In the genomic region with DNA sequence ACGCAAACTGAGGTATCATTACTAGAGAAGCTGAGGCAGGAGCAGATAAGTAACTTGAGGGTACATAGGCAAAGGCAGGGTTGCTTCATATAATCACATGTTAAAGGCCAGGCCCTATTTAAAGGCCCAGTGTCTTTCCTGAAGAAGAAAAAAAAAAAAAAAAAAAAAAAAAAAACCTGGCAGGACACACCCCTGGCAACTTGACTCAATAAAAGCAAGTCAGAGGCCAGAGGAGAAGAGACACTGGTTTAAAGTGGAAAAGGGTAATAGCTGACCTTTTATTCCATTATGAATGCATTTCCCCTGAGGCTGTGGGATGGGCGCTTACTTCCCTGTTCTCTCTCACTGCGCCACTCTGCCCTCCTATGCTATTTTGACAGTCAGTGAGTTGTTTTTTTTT, we compare ENCODE assay signal across 23 mouse cellular contexts.
A peak's percentile ranks its signal among the peaks of the same experiment; 100 is the strongest.
DNase-seq lines count a peak whose midpoint lies in the region; ATAC-seq and TF ChIP-seq lines count a peak whose summit lies in the region.
"Had no signal": no experiment of that assay in that cellular context is flagged by ENCODE, and none has a peak within 500 bp of the region (broad histone marks: within the 10 kb centered on the region; RNA-seq: fewer than 3 reads in every experiment).

No protein-coding gene starts in this region.

- dilution Hi-C loops in CH12.LX (cut with MboI; ENCODE audit: extremely low pct_ligation_motif_present, extremely low pct_unique_long_range_greater_than_20kb, low sequenced_read_pairs): no loop called here

- H3K4me3 ChIP-seq in kidney, adult 2 months (ENCODE audit: insufficient read depth, low read depth, low read length): no peak overlapping the region
- no peak overlapping the region for H3K4me3 ChIP-seq in CH12.LX (replicated peaks in 1 of 3; ENCODE audit: low read depth in 2 of 3, low read length in 2 of 3, poor library complexity in 1 of 3)
- no peak overlapping the region for H3K4me3 ChIP-seq in bone marrow macrophage, adult 2 months (ENCODE audit: insufficient read depth, low read length)
- no peak overlapping the region for H3K4me3 ChIP-seq in liver, postnatal 0 days (ENCODE audit: low read depth, low read length)
- H3K4me3 ChIP-seq: liver, embryonic 13.5 days; midbrain, embryonic 15.5 days had no signal

- no peak overlapping the region for H3K4me2 ChIP-seq in CH12.LX (ENCODE audit: insufficient read depth, low read depth, poor library complexity, severe bottlenecking)
- no peak overlapping the region for H3K4me2 ChIP-seq in liver, postnatal 0 days (ENCODE audit: low read depth, low read length)

- in situ Hi-C loops in CH12.LX (cut with MboI; ENCODE audit: low pct_ligation_motif_present, low pct_unique_long_range_greater_than_20kb, low sequenced_read_pairs): no loop called here

- TF ChIP-seq RAD21 in CH12.LX (IDR thresholded peaks at IDR 0.05; ENCODE audit: low read depth, low read length): no peak

- 57% methylated on average over 3 of the region's 3 CpGs for WGBS in kidney, adult 2 months
- 76% methylated on average over 3 of the region's 3 CpGs for WGBS in liver, postnatal 0 days (ENCODE audit: insufficient replicate concordance)

- no peak overlapping the region for H3K27ac ChIP-seq in kidney, adult 2 months (ENCODE audit: insufficient read depth, low read depth, low read length)
- no peak overlapping the region for H3K27ac ChIP-seq in CH12.LX (ENCODE audit: insufficient read depth, low read depth)
- peak overlapping the region; percentile 69 for H3K27ac ChIP-seq in bone marrow macrophage, adult 2 months (ENCODE audit: insufficient read depth, low read depth, low read length)
- no peak overlapping the region for H3K27ac ChIP-seq in liver, postnatal 0 days (ENCODE audit: low read depth)
- H3K27ac ChIP-seq: embryonic facial prominence, embryonic 13.5 days; hindbrain, embryonic 13.5 days; liver, embryonic 13.5 days; midbrain, embryonic 15.5 days had no signal

- H3K9ac ChIP-seq in CH12.LX (ENCODE audit: insufficient read depth, low read depth): no peak overlapping the region
- H3K9ac ChIP-seq in liver, postnatal 0 days (replicated peaks): no peak overlapping the region
- H3K9ac ChIP-seq: embryonic facial prominence, embryonic 13.5 days; hindbrain, embryonic 13.5 days; liver, embryonic 13.5 days; midbrain, embryonic 15.5 days had no signal

- H3K4me1 ChIP-seq in kidney, adult 2 months (ENCODE audit: control insufficient read depth, insufficient read depth, low read length): peaks cover 10% of the 10 kb centered on the region
- H3K4me1 ChIP-seq in CH12.LX (ENCODE audit: control insufficient read depth in 1 of 2, insufficient read depth in 2 of 2): peaks cover 4 to 36% of the 10 kb centered on the region in 2 experiments; a peak in 3 of 4 replicates
- H3K4me1 ChIP-seq in bone marrow macrophage, adult 2 months (ENCODE audit: control insufficient read depth, insufficient read depth, low read length): peaks cover 18% of the 10 kb centered on the region
- peaks cover 11% of the 10 kb centered on the region; the same call in 1 of the 2 replicates for H3K4me1 ChIP-seq in liver, postnatal 0 days (ENCODE audit: insufficient read depth)

- no peak for TF ChIP-seq CTCF in kidney, adult 2 months (conservative IDR thresholded peaks at IDR 0.05; ENCODE audit: insufficient read depth, insufficient read length, low read depth, low read length)
- TF ChIP-seq CTCF in CH12.LX (conservative IDR thresholded peaks at IDR 0.05 in 1 of 2, IDR thresholded peaks at IDR 0.05 in 1 of 2; ENCODE audit: low read depth in 2 of 2, low read length in 2 of 2): no peak
- TF ChIP-seq CTCF in bone marrow macrophage, adult 2 months (IDR thresholded peaks at IDR 0.05; ENCODE audit: low read depth, low read length): no peak
- TF ChIP-seq CTCF in liver, postnatal 0 days (IDR thresholded peaks at IDR 0.05; ENCODE audit: low read depth): no peak

- peak; percentile 40 for ATAC-seq in liver, postnatal 0 days
- ATAC-seq: midbrain, embryonic 15.5 days had no signal

- no peaks in the 10 kb centered on the region for H3K36me3 ChIP-seq in kidney, adult 2 months (ENCODE audit: control insufficient read depth, insufficient read depth, low read length)
- H3K36me3 ChIP-seq in CH12.LX (replicated peaks in 1 of 2; ENCODE audit: control insufficient read depth in 1 of 2, insufficient read depth in 1 of 2, low read length in 1 of 2): peaks cover 21 to 53% of the 10 kb centered on the region in 2 experiments
- no peaks in the 10 kb centered on the region for H3K36me3 ChIP-seq in liver, postnatal 0 days (replicated peaks; ENCODE audit: insufficient read depth, low read length)
- H3K36me3 ChIP-seq: embryonic facial prominence, embryonic 13.5 days; forebrain, embryonic 10.5 days; heart, embryonic 10.5 days; hindbrain, embryonic 13.5 days; liver, embryonic 13.5 days; midbrain, embryonic 15.5 days had no signal

- peaks cover 50% of the 10 kb centered on the region for H3K79me2 ChIP-seq in CH12.LX (replicated peaks; ENCODE audit: control insufficient read depth, extremely low read depth, insufficient read depth, poor library complexity, severe bottlenecking)

- no peaks in the 10 kb centered on the region for H3K27me3 ChIP-seq in kidney, adult 2 months (replicated peaks; ENCODE audit: control insufficient read depth, insufficient read depth, low read length)
- no peaks in the 10 kb centered on the region for H3K27me3 ChIP-seq in CH12.LX (replicated peaks)
- H3K27me3 ChIP-seq in liver, postnatal 0 days (ENCODE audit: insufficient read depth, low read length): no peaks in the 10 kb centered on the region
- H3K27me3 ChIP-seq: embryonic facial prominence, embryonic 13.5 days; hindbrain, embryonic 13.5 days; liver, embryonic 13.5 days; midbrain, embryonic 15.5 days had no signal

- H3K9me3 ChIP-seq in CH12.LX (replicated peaks; ENCODE audit: low read length): peaks cover 4% of the 10 kb centered on the region
- no peaks in the 10 kb centered on the region for H3K9me3 ChIP-seq in liver, postnatal 0 days (ENCODE audit: low read length)
- H3K9me3 ChIP-seq: embryonic facial prominence, embryonic 13.5 days; forebrain, embryonic 10.5 days; G1E; heart, embryonic 10.5 days; hindbrain, embryonic 13.5 days; liver, embryonic 13.5 days; midbrain, embryonic 15.5 days had no signal

- no peak for TF ChIP-seq POLR2A in kidney, adult 2 months (IDR thresholded peaks at IDR 0.05; ENCODE audit: low read depth, low read length)
- TF ChIP-seq POLR2A in CH12.LX (IDR thresholded peaks at IDR 0.05; ENCODE audit: low read depth, low read length): no peak
- TF ChIP-seq POLR2A in bone marrow macrophage, adult 2 months (IDR thresholded peaks at IDR 0.05; ENCODE audit: borderline replicate concordance, low read depth, low read length): no peak

- no peak for TF ChIP-seq EP300 in CH12.LX (IDR thresholded peaks at IDR 0.05; ENCODE audit: low read length)
- no peak for TF ChIP-seq EP300 in liver, postnatal 0 days (IDR thresholded peaks at IDR 0.05; ENCODE audit: low read depth)

- peak; percentile 24 for DNase-seq in kidney, adult 2 months
- no peak for DNase-seq in kidney, adult 11 months
- DNase-seq in CH12.LX (ENCODE audit: extremely low read depth): no peak
- no peak for DNase-seq in liver, postnatal 0 days
- no peak for DNase-seq in layer of hippocampus, postnatal 10 days (ENCODE audit: low spot score in 2 of 2)
- no peak for DNase-seq in gastrocnemius, adult 18-20 months (ENCODE audit: low spot score)
- no peak for DNase-seq in cerebellum, adult 8-10 months
- DNase-seq: adrenal gland, postnatal 25 days; cerebellum, adult 2 months; gastrocnemius, postnatal 14 days; heart, postnatal 14 days; kidney, adult 8-10 months; kidney, postnatal 25 days; layer of hippocampus, adult 9-11 months; liver, embryonic 13.5 days; right cerebral cortex, adult 18-20 months had no signal

TF ChIP-seq in CH12.LX, 34 proteins besides CTCF, POLR2A, EP300 and RAD21:
- TF ChIP-seq ZNF384 (IDR thresholded peaks at IDR 0.05; ENCODE audit: low read depth, low read length) (peak; percentile 82), JUN (IDR thresholded peaks at IDR 0.05; ENCODE audit: insufficient read depth, low read depth, low read length) (no peak)
TF ChIP-seq in CH12.LX: peak in this region for 1.
